Mouse (Mus musculus) cerebellum, adult (tissue): ENCODE measurements around the gene Kank2.

Experiments
- ATAC-seq: cut with Nextera tagmentation; 2 replicates; pipeline ENCODE4 v1.9.2; 2017; ENCODE audit warnings: mild to moderate bottlenecking, moderate library complexity, mixed read lengths; ENCODE audit not compliant: insufficient number of reproducible peaks, low FRiP score, low TSS enrichment

The Kank2 gene

GRCm38 (mm10) chr9:21726218-21726975, 72.1 kb downstream of the Kank2 start:
- no peak for ATAC-seq

DNA sequence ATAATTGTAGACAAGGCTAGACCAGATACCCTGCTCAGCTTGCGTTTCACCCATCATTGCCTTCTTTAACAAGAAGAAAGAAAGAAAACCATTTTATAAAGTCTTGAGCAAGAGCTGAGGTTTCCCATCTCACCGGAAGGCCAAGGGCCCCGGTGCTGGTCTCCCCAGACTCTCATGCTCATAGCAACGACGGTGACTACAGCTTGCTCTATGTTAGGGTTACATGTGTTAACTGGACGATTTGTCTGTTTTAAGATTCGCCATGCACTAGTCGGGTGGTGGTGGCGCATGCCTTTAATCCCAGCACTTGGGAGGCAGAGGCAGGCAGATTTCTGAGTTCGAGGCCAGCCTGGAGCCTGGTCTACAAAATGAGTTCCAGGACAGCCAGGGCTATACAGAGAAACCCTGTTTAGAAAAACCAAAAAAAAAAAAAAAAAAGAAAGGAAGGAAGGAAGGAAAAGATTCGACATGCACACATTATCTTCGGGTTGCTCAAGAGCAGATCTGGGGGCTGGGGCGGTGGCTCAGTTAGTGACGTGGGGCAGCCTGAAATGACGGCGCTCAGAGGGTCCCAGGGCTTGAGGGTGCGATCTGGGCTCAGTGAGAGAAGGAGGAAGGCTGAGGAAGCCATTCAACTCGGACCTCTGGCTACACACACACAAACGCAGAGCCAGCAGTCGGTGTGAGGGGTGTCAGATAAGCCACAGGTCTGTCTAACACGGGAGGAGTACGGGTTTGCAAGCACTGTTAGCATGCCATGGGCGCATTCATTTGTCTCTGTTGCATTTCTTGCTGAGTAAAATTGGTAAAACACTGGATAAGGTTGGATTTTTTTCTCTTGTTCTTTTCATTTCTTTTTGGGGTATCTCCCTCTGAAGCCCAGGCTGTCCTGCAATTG, 73.1 kb downstream of the Kank2 start:
- no peak for ATAC-seq

GRCm38 (mm10) chr9:21724147-21724536, 74.4 kb downstream of the Kank2 start:
- ATAC-seq: peak; percentile 91

- peak; percentile 66; the same call in 1 of the 2 replicates for ATAC-seq
These were observed 75.0 kb downstream of the Kank2 start, which contains the start of gene Ldlr for GRCm38 (mm10) chr9:21723377-21724146. Ldlr (plus strand) TSS chr9:21723483.

- ATAC-seq: no peak
These were observed 77.5 kb downstream of the Kank2 start for GRCm38 (mm10) chr9:21721036-21721435.

DNA sequence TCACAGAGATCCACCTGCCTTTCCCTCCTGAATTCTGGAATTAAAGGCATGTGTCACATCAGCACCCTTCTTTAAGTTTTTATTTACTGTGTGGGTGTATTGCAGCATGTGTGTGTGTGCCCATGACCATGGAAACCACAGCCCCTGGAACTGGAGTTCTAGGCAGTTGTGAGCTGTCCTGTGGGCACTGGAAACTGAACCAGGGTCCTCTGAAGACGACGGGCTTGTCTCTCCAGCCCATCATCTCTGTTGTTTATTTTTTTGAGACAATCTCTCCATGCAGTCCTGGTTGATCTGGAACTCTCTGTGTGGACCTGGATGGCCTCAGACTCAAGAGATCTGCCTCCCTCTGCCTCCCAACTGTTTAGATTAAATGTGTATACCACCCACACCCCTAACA, 81.5 kb downstream of the Kank2 start:
- ATAC-seq: no peak
